Mouse (Mus musculus) forebrain, embryonic 16.5 days (tissue): Measurements from ENCODE around the gene Map2k2. TPM values are rescaled to one million over a fixed set of nuclear protein-coding genes. Genes with fewer than 3 reads are reported as not detected.

Experiments
- ATAC-seq: fragments of 200-750 bp; cut with Nextera tagmentation; 2 replicates; pipeline ENCODE4 v1.8.0; 2017; ENCODE audit warnings: mild to moderate bottlenecking, moderate library complexity
- H3K27ac ChIP-seq: fragments of 300-500 bp; sonication (generic); 2 replicates; pipeline ENCODE4 v1.5.1; 2014; ENCODE audit warnings: low read length, control low read depth
- H3K27me3 ChIP-seq: fragments of 300-500 bp; sonication (generic); replicated peaks from 2 replicates; pipeline ENCODE4 v1.6.1; 2014; ENCODE audit warnings: low read length; ENCODE audit not compliant: control insufficient read depth, insufficient read depth
- H3K36me3 ChIP-seq: fragments of 300-500 bp; sonication (generic); 2 replicates; pipeline ENCODE4 v1.6.1; 2014; ENCODE audit not compliant: control insufficient read depth, insufficient read depth
- H3K4me1 ChIP-seq: fragments of 300-500 bp; sonication (generic); replicated peaks from 2 replicates; pipeline ENCODE4 v1.6.1; 2014; ENCODE audit warnings: low read length; ENCODE audit not compliant: control insufficient read depth, insufficient read depth
- H3K4me2 ChIP-seq: fragments of 300-500 bp; sonication (generic); 2 replicates; pipeline ENCODE4 v1.6.1; 2014; ENCODE audit warnings: mild to moderate bottlenecking, low read length, control low read depth
- H3K4me3 ChIP-seq: fragments of 300-500 bp; sonication (generic); replicated peaks from 2 replicates; pipeline ENCODE4 v1.5.1; 2014; ENCODE audit warnings: mild to moderate bottlenecking, low read length, control low read depth
- H3K9ac ChIP-seq: fragments of 300-500 bp; sonication (generic); replicated peaks from 2 replicates; pipeline ENCODE4 v1.6.1; 2014; ENCODE audit warnings: low read depth, low read length, control low read depth
- H3K9me3 ChIP-seq: fragments of 300-500 bp; sonication (generic); 2 replicates; pipeline ENCODE4 v1.6.1; 2016; ENCODE audit warnings: low read length; ENCODE audit not compliant: control insufficient read depth
- whole genome bisulfite sequencing: fragments of 180-500 bp; shearing (Covaris S2); extraction: QIAGEN DNeasy Blood & Tissue Kit; methylation state at CpG from one replicate; pipeline ENCODE4 v1.1.7; 2014; 5-methylcytosine and 5-hydroxymethylcytosine counted together
- polyA plus RNA-seq: library from polyadenylated mRNA; unstranded; fragments of >200 nt; fragmentation: Nextera tagmentation; extraction: Ambion mirVana; gene quantifications from 2 replicates; pipeline ENCODE4 v1.2.1, GENCODE M21; 2015

Map2k2 gene
- polyA plus RNA-seq, 1 experiment from 2014 or later = 210 TPM

GRCm38 (mm10) chr10:81134966-81135681 is 29.4 kb downstream of the Map2k2 start, which contains the start of gene Zbtb7a:
Zbtb7a (plus strand) TSS chr10:81135220.
- Histone ChIP-seq H3K9me3 (no peaks in the 10 kb centered on the region), H3K27me3 (peaks cover 30% of the 10 kb centered on the region), H3K4me1 (peaks cover 31% of the 10 kb centered on the region), H3K4me3 (peak within 1 kb of the TSS; percentile 86), H3K27ac (peak within 1 kb of the TSS; percentile 97), H3K36me3 (no peaks in the 10 kb centered on the region), H3K9ac (peak within 1 kb of the TSS; percentile 93), H3K4me2 (peak within 1 kb of the TSS; percentile 91)
- WGBS = 2% methylated on average over 40 of the region's 41 CpGs
- ATAC-seq = no peak

DNA sequence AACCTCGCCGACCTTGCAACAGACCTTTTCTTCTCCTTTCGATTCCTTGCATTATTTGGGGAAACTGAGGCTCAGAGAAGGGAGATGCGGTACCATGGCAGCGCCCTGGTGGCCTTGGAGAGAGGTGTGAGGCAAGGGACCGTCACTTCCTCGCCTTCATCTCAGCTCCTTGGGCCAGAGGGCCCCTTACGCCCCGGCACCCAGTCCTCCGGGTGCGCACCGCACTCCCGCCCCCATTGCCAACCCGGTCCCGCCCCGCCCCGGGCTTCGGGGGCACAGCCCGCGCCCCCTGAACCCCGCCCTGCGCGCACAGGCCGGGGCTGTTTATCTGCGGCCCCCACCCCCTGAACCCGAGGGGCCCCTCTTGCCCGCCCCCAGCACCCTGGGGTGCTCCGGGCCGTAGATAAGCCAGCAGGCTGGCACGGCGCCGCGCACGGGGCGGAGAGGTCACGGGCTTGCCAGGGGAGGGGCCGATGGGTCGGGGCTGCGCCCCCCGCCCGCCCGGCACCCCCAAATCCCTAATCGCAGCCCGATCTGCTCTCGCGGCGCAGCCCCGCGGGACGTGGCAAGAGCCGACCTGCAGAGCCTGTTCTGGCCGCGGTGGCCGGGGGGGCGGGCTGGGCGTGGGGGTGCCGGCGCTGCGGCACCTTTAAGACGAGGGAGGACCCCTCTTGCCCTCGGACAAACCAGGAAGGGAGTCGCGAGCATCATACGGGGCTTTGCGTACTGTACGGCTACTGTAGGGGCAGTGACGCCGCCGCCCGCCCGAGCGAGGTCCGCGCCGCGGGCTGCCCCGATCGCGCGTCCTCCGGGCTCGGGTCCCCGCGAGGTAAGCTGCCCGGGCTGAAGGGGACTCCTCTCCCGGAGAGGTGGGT is 30.4 kb downstream of the Map2k2 start:
- Histone ChIP-seq H3K9ac (peak overlapping the region; percentile 93), H3K36me3 (no peaks in the 10 kb centered on the region), H3K27ac (peak overlapping the region; percentile 97), H3K9me3 (no peaks in the 10 kb centered on the region), H3K4me3 (peak overlapping the region; percentile 86), H3K4me1 (peaks cover 40% of the 10 kb centered on the region), H3K4me2 (peak overlapping the region; percentile 91), H3K27me3 (peaks cover 29% of the 10 kb centered on the region)
- ATAC-seq = peak; percentile 21; the same call in 1 of the 2 replicates
- under 1% methylated on average over 72 of the region's 86 CpGs for WGBS

DNA sequence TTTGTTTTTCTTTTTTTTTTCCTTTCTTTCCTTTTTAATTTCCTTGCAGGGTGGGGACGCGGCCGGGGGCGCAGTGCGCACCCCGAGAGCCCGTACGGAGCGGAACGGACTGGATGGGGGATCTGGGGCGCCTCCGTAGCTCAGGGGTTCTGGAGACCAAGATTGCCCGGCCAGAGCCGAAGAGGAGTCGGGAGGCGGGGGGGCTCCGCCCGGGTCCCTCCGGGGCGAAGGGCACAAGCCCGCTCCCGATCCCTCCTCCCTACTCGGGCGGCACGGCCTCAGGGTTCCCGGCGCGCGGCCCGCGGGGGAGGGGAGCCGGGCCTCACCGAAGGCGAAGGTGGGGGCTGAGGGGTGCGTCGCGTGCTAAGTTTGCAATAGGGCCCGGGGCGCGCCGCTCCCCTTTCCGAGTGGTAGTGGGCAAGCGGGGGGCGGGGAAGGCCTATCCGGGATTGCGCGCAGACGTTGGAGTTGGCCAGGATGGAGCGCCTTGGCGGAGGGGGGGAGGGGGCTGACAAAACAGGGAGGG is 31.1 kb downstream of the Map2k2 start:
- ATAC-seq = peak; percentile 49
- H3K9me3 ChIP-seq = no peaks in the 10 kb centered on the region
- under 1% methylated on average over 45 of the region's 50 CpGs for WGBS
- H3K4me1 ChIP-seq = peaks cover 44% of the 10 kb centered on the region
- peak overlapping the region; percentile 91 for H3K4me2 ChIP-seq
- no peaks in the 10 kb centered on the region for H3K36me3 ChIP-seq
- peak overlapping the region; percentile 86 for H3K4me3 ChIP-seq
- H3K9ac ChIP-seq = peak overlapping the region; percentile 93
- H3K27ac ChIP-seq = peak overlapping the region; percentile 97
- peaks cover 29% of the 10 kb centered on the region for H3K27me3 ChIP-seq

DNA sequence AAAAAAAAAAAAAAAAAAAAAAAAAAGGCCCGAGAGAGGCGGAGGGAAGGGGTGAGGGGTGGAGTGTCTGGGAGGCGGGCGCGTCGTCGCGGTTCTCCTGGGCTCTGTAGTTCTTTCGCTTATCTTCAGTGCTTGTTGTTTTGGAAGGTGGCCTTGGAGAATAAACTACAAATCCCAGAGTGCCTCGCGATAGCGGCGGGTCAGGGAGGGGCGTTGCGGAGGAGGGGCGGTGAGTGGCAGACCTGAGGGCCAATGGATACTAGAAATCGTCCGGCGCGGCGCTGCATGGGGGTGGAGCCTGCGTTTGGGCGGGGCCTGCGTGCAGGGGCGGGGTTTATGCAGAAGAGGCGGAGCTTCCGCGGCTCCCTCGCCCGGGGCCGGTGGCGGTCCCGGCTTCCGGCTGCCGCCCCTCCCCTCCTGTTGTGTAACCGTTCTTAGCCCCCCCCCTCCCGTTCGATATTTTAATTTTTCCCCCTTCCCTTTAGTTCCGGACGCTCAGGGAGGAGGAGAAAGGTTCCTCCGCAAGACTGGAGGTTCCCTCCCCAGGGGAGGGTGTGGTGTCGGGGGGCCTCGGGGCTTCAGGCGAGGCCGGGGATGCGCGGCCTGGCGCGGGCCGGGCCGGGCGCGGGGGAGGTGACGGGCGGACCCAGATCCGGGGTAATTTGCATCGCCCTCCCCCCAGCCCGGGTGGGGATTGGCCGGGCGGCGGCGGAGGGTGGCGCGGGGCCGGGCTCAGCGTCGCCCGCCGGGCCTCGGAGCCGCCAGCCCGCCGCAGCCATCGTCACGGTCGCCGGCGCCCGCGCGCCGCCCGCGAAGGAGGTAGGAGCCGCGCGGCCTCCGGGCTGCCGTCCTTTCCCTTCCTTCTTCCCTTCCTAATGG is 31.8 kb downstream of the Map2k2 start:
- Histone ChIP-seq H3K36me3 (no peaks in the 10 kb centered on the region), H3K4me3 (peak overlapping the region; percentile 86), H3K9me3 (no peaks in the 10 kb centered on the region), H3K27ac (peak overlapping the region; percentile 88), H3K27me3 (peaks cover 27% of the 10 kb centered on the region), H3K4me1 (peaks cover 49% of the 10 kb centered on the region), H3K4me2 (peak overlapping the region; percentile 87), H3K9ac (peak overlapping the region; percentile 82)
- under 1% methylated on average over 63 of the region's 89 CpGs for WGBS
- peak; percentile 93 for ATAC-seq

- WGBS = 1% methylated on average over 18 of the region's 24 CpGs
- Histone ChIP-seq H3K4me3 (peak overlapping the region; percentile 70), H3K9me3 (no peaks in the 10 kb centered on the region), H3K4me1 (peaks cover 52% of the 10 kb centered on the region), H3K27ac (peak overlapping the region; percentile 88), H3K27me3 (peaks cover 20% of the 10 kb centered on the region), H3K4me2 (peak overlapping the region; percentile 87), H3K9ac (peak overlapping the region; percentile 82), H3K36me3 (no peaks in the 10 kb centered on the region)
- no peak for ATAC-seq
Observed at GRCm38 (mm10) chr10:81138131-81138782, 32.5 kb downstream of the Map2k2 start.

DNA sequence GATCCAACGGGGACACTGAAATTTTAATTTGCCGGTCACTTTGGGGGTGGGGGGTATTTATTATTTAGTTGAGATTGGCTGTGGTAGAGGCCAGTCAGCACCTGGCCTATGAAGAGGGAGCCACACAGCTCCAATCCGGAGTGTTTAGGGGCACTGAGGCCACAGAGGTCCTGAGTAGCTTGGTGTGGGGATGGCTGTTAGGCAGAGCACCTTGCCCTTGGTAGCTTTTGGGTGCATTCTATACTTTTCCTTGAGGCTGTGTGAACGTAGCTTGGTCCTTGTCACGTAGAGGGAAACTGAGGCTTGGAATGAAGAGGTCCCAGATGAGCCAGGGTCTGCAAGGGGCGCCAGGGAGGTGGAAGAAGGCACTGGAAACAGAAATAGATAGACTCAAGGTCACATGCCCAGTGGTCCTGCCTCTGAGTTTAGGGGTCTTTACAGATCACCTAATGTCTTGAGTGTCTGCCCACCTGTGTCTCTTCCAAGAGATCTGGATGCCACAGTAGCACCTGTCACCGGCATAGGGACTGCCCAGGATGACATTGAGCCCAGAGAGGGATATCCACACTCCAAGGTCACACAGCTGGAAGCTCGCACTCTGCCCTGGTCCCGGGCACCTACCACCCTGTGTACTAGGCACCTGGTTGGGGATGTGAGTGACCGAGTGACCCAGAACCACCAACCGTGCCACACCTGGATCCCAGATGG is 33.3 kb downstream of the Map2k2 start:
- H3K4me2 ChIP-seq = peak overlapping the region; percentile 87
- H3K4me1 ChIP-seq = peaks cover 52% of the 10 kb centered on the region
- H3K27ac ChIP-seq = no peak overlapping the region
- peaks cover 16% of the 10 kb centered on the region for H3K27me3 ChIP-seq
- H3K4me3 ChIP-seq = peak overlapping the region; percentile 70
- 61% methylated on average over 11 of the region's 11 CpGs for WGBS
- no peaks in the 10 kb centered on the region for H3K9me3 ChIP-seq
- H3K36me3 ChIP-seq = 0 out of 2 replicates have a peak, but pooled peaks cover 1% of the 10 kb centered on the region
- no peak for ATAC-seq
- peak overlapping the region; percentile 82 for H3K9ac ChIP-seq

- Histone ChIP-seq H3K9me3 (no peaks in the 10 kb centered on the region), H3K27me3 (peaks cover 11% of the 10 kb centered on the region), H3K4me3 (no peak overlapping the region), H3K27ac (no peak overlapping the region), H3K36me3 (peaks cover 7% of the 10 kb centered on the region; the same call in 1 of the 2 replicates), H3K9ac (no peak overlapping the region; the same call in 1 of the 2 replicates), H3K4me2 (no peak overlapping the region), H3K4me1 (peaks cover 52% of the 10 kb centered on the region)
- 75% methylated on average over 4 of the region's 4 CpGs for WGBS
- ATAC-seq = no peak
Observed at GRCm38 (mm10) chr10:81139529-81139846, 33.8 kb downstream of the Map2k2 start.

- Histone ChIP-seq H3K36me3 (peaks cover 12% of the 10 kb centered on the region), H3K4me2 (0 out of 2 replicates have a peak overlapping the region, but pooled peaks have one; percentile 3), H3K4me3 (no peak overlapping the region), H3K9me3 (no peaks in the 10 kb centered on the region), H3K9ac (no peak overlapping the region; the same call in 1 of the 2 replicates), H3K27ac (no peak overlapping the region), H3K27me3 (peaks cover 8% of the 10 kb centered on the region), H3K4me1 (peaks cover 52% of the 10 kb centered on the region)
- WGBS = 60% methylated on average over 8 of the region's 8 CpGs
- ATAC-seq = no peak
Observed at GRCm38 (mm10) chr10:81140005-81140404, 34.3 kb downstream of the Map2k2 start.
